Mouse (Mus musculus): ENCODE measurements around the gene Pald1.

GRCm38 (mm10) chr10:61327545-61327944 lies 55.8 kb downstream of the Pald1 start:
- TF ChIP-seq POLR2A (IDR thresholded peaks at IDR 0.05; ENCODE audit: extremely low read depth, insufficient read depth, low read length) (no peak), CTCF (IDR thresholded peaks at IDR 0.05; ENCODE audit: extremely low read depth, insufficient read depth, low read length) (no peak)
